Mouse (Mus musculus): ENCODE measurements around the gene Rcn3.
A peak's percentile ranks its signal among the peaks of the same experiment; 100 is the strongest.

Gene Rcn3

GRCm38 (mm10) chr7:45069671-45070070, 22.4 kb downstream of the Rcn3 start:
- DNase-seq = no peak

- DNase-seq = peak; percentile 64
Observed at GRCm38 (mm10) chr7:45068000-45068318, 24.1 kb downstream of the Rcn3 start.

GRCm38 (mm10) chr7:45067190-45067999, 24.6 kb downstream of the Rcn3 start:
- DNase-seq = no peak

- peak; percentile 96 for DNase-seq
Observed at GRCm38 (mm10) chr7:45062239-45062835, 29.7 kb downstream of the Rcn3 start, which contains the start of the genes Nosip and Prrg2. Gene Nosip, plus strand, starts transcription at chr7:45062429. Gene Prrg2, minus strand, starts transcription at chr7:45062677.

GRCm38 (mm10) chr7:45061532-45062075, 30.4 kb downstream of the Rcn3 start:
- peak; percentile 85 for DNase-seq

GRCm38 (mm10) chr7:45060632-45061122, 31.3 kb downstream of the Rcn3 start:
- no peak for DNase-seq

- no peak for DNase-seq
Observed at GRCm38 (mm10) chr7:45058607-45059571, 33.1 kb downstream of the Rcn3 start.

- no peak for DNase-seq
Observed at GRCm38 (mm10) chr7:45056972-45057348, 35.1 kb downstream of the Rcn3 start.

- no peak for DNase-seq
Observed at GRCm38 (mm10) chr7:45056329-45056971, 35.6 kb downstream of the Rcn3 start.

- peak; percentile 98 for DNase-seq
Observed at GRCm38 (mm10) chr7:45053931-45054510, 38.0 kb downstream of the Rcn3 start.

GRCm38 (mm10) chr7:45053117-45053930, 38.7 kb downstream of the Rcn3 start:
- peak; percentile 85 for DNase-seq

- no peak for DNase-seq
Observed at GRCm38 (mm10) chr7:45052862-45053116, 39.2 kb downstream of the Rcn3 start, which contains the start of gene Prr12. Gene Prr12, minus strand, starts transcription at chr7:45052881.

- DNase-seq = peak; percentile 50
Observed at GRCm38 (mm10) chr7:45052181-45052861, 39.7 kb downstream of the Rcn3 start.

- no peak for DNase-seq
Observed at GRCm38 (mm10) chr7:45051601-45051974, 40.4 kb downstream of the Rcn3 start.

- peak; percentile 85 for DNase-seq
Observed at GRCm38 (mm10) chr7:45050945-45051600, 40.9 kb downstream of the Rcn3 start.

- no peak for DNase-seq
Observed at GRCm38 (mm10) chr7:45048923-45049657, 42.9 kb downstream of the Rcn3 start.

GRCm38 (mm10) chr7:45048001-45048890, 43.8 kb downstream of the Rcn3 start:
- no peak for DNase-seq

GRCm38 (mm10) chr7:45047491-45047890, 44.5 kb downstream of the Rcn3 start:
- no peak for DNase-seq
